Mouse (Mus musculus) activated CD4-positive, CD25-positive, alpha-beta regulatory T cell, adult 4 months (primary cell): ENCODE data around the gene Scai. TPM values are rescaled to one million over a fixed set of nuclear protein-coding genes. Genes with fewer than 3 reads are reported as not detected.

Experiments
- ATAC-seq: one replicate; pipeline ENCODE4 v1.8.0; 2017
- polyA plus RNA-seq, 2 experiments: library from polyadenylated mRNA; unstranded; fragments of 100-300 nt; shearing (Covaris generic); gene quantifications; one replicate each; pipeline ENCODE4 v1.2.1; 2017

The Scai gene
- 10 to 100 TPM in 1 of 2 experiments, 1 to 10 TPM in 1; 10.0 to 15.0 TPM for polyA plus RNA-seq

DNA sequence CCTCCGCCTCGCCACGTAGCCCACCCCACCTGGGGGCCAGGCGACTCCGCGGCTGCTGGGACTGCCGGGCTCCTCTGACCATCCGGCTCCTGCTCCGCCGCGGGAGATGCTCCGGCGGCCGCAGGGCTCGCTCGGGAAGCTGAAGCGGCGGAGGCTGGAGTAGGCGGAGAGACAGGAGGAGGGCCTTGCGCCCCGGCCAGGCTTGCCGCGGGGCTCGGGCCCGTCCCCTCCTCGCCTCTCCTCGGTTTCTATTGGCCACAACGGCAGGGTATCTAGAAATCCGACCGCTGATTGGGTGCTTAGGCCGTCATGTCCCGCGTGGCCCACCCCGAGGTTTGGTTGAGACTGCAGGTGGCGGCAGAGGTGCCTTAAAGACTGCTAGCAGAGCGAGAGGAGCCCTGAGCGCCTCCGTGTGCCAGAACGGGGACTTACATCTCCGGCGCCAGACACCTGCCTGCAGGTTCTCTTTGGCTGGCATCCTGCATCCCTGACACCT lies at the start of gene Scai:
Gene Scai, minus strand, starts transcription at position 174 of the 496 bp plus-strand sequence.
- ATAC-seq, result peak; percentile 99

- no peak for ATAC-seq
Observed at GRCm38 (mm10) chr2:39226731-39227130, 36.2 kb upstream of the Scai start.

- peak; percentile 98 for ATAC-seq
Observed at GRCm38 (mm10) chr2:39226019-39226640, 35.6 kb upstream of the Scai start, which contains the start of gene Ppp6c. TSS of gene Ppp6c (minus strand) at chr2:39226451.

DNA sequence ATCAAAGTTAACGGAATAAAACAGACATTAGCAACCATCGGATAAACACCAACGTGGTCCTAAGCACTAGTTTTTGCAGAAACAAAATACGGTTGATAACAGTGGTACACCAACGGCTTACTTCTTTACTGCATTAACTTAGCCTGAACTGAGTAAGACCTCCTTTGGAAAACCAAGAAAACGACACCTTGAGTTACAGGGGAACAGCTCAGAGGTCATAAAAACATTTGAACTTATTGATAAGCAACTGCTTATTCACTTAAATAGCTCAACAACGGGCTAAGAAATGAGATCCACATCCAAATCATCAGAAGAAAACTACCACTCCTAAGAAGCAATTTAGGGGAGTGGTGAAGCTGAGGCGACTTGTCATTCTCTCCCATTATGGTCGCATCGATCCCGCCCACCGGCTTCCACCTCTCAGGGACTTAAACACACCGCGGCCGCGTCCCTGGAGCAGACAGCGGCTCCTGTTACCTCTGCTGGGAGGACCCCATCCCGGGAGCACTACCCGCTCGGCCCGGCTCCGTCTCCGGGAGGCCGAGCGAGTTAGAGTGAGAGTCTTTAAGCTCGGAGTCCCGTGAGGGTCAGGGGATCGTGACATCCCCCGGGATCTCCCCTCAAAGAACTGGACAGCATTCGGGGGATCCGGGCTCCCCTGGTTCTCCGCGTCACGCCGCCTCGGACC lies 34.9 kb upstream of the Scai start:
- ATAC-seq, result peak; percentile 25

- ATAC-seq, result no peak
Observed at GRCm38 (mm10) chr2:39224621-39225020, 34.1 kb upstream of the Scai start.

GRCm38 (mm10) chr2:39220010-39220409 lies 29.5 kb upstream of the Scai start:
- no peak for ATAC-seq

GRCm38 (mm10) chr2:39219034-39219433 lies 28.5 kb upstream of the Scai start:
- ATAC-seq, result no peak

- no peak for ATAC-seq
Observed at GRCm38 (mm10) chr2:39217150-39217549, 26.6 kb upstream of the Scai start.

DNA sequence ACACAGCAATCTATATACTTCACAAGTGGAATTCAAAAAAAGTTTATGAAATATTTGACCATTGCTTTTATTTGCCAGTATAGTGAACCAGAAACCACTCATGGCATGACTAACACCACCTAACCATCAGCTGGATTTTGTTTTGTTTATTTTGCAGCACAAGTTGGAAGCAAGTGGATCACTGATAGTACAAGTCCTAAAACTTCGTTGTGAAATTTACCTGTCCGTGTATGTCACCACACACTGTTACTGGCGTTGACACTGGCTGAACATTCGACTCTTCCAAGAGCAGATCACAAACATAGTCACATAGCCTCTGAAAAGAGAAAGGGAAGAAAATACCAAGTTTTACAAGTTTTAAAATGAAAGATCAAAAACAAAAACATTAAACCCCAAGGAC lies 20.2 kb upstream of the Scai start:
- no peak for ATAC-seq

GRCm38 (mm10) chr2:39203359-39203758 lies 12.8 kb upstream of the Scai start:
- no peak for ATAC-seq

DNA sequence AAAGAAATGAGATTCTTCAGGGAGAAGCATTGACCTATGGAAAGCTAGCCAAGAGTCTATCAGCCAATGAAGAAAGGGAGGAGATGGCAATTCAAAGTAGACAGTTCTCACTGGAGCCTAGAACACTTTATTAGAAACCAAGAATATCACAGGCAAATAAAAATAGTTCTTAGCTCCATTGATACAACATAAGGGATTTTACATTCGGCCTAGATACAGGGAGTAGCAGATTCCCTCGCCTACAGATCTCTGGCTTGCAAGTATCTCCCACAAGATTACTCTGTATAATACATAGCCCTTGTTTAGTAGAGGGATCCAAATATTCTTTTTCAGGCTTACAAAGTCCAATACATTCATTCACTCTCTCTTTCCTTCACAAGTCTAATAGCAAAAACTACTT lies 4.3 kb upstream of the Scai start:
- no peak for ATAC-seq

DNA sequence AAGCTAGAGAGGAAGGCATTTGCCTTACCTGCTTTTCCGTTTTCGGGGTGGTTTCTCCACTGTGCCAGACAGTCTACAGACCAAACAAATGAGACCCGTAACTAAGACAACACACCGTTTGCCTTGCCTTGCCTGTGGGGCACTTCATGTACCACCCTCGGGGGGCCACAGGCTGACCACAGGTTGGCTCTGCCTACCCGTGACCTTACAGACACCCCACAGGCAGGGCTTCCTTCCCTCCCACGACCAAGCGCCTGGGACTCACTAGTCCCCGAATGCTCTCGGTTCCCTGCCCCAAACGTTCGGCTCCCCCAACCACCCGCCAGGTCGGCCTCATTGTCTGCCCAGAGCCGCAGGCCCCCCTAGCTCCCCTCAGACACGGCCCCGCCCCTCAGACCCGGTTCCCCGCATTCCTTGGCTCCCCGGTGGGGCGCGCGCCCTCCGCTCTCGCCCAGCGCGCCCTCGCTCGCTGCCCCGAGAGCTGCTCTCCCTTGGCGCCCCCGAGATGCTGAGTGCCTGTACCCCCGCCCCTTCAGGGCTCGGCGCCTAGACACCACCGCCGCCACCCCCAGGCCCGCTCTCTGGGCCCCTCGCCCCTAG lies 473 bp downstream of the Scai start:
- peak; percentile 5 for ATAC-seq

- no peak for ATAC-seq
Observed at GRCm38 (mm10) chr2:39185942-39186341, 4.6 kb downstream of the Scai start.

DNA sequence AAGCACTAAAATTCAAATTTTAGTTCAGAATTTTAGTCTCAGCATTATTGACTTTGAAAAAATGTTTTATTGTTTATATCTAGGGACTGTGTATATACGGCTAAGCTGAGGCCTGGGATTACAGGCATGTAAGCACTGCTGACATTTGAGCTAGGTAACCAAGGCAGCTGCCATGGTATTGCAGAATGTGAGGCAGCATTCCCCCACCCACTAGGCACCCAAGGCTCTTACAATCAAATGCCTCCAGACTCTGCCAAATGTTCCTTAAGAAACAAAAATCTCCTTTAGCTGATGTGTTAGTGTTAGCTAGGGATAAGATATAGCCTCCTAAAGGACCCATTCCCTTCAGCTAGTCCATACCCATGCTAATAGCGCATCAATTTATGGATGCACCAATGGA lies 6.9 kb downstream of the Scai start:
- no peak for ATAC-seq

DNA sequence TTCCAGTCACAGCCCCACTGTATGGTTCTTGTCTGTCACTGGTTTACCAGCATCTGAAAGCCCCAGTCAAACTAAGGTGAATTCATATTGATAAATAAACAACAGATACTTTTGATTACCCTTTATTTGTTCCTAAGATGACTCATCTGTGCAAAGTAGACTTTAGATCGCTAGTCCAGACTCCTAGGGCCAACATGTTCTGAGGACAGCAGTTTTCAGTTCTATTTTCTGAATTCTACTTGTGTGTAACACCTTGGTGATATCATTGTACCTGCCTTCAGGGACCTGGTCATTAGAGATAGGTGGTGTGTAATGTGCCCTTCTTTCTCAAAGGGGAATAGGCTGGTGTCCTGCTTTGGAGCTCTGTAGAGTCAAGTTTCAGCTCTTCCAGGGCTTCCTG lies 29.5 kb downstream of the Scai start:
- no peak for ATAC-seq

DNA sequence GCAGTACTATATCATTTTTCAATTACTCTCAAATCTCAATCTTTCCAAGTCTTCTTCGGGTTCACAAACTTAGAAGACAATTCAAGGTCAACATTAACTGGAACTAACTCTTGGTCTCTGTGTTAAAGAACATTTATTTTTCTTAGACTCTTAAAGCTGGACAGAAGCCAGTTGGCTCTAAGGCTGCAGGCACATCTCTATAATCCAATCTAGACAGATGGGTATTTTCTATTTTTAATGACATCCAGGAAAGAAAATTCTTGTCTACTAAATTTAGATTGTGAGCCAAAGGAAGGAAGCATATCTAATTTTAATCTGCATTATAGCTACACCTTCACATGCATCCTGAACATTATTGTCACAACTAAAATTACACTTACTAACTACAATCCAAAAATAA lies 32.6 kb downstream of the Scai start:
- ATAC-seq, result no peak

DNA sequence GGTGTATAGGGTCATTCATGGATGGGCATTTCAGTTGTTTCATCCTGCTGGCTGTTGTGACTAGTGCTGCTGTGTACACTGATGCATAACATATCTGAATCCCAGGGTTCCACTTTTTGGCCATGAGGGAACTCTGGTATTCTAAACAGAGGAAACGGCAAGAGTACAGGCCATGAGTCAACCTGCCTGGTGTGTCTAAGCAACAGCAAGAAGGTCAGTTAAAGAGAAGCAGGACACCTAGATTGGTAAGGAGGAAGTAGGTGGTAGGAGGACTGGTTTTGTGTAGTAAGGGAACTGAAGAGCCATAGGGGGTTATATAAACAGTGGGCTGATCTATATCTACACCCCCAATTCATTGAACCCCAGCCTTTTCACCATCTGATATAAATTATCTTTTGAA lies 33.7 kb downstream of the Scai start:
- ATAC-seq, result no peak

DNA sequence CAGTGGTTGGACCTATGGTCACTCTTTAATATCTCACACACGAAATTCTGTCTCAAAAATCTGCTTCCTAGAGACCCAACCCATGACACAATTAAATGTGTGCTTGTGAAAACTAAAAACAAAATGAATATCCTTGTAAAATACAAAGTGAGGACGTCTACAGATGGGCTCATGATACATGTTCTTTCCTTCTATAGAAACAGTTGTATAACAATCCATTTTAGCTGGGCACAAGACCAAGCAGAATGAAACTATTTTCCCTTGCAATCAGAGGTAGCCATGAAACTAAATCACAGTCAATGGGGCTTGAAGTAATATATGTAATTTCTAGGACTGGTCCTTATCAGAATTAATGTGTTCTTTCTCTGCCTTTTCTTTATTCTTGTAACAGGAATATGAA lies 39.6 kb downstream of the Scai start:
- no peak for ATAC-seq

- no peak for ATAC-seq
Observed at GRCm38 (mm10) chr2:39148075-39148474, 42.5 kb downstream of the Scai start.

GRCm38 (mm10) chr2:39146469-39146868 lies 44.1 kb downstream of the Scai start:
- no peak for ATAC-seq

GRCm38 (mm10) chr2:39142357-39142948 lies 48.1 kb downstream of the Scai start:
- ATAC-seq, result no peak

DNA sequence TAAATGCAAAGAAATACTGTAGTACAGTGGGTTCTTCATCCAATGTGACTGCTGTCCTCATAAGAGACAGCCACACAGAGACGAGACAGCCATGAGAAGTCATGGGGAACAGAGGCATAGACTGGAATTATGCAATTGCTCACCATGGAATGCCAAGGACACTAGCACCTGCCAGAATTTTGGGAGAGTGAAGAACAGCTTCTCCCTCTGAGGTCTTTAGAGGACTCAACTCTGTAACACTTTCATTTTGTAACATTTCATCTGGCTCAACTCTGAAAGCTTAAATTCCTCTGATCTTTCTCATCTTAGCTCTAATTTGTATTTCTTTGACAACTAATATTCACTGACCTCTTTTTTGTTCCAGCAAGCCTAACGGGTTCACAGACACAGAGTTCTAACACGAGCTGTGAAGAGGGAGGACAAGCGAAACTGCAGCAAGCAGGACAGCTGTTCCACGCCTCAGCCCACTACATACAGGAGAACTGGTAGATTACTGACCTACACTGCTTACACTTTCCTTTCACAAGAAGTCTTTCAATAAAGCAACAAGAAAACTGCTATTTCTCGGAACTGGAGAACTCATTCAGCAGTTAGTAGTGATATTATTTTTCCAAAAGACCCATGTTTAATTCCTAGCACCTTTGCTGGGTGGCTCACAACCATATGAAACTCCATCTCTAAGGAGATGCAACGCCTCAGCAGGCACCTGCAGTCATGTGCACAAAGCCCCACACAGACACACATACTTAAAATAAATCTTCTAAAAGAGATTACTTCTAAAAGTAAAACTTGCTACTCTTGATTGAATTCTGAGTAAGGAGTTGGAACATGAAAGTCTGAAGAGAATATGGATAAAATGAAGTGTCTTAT lies 49.7 kb downstream of the Scai start:
- no peak for ATAC-seq
